Mouse (Mus musculus) subcutaneous adipose tissue, adult 2 months (tissue): ENCODE data around the gene A530032D15Rik. TPM values are rescaled to one million over a fixed set of nuclear protein-coding genes. Genes with fewer than 3 reads are reported as not detected.

Experiments used
- polyA plus RNA-seq: library from polyadenylated mRNA; depleted of rRNA; stranded (reverse); fragments of >200 nt; gene quantifications from 2 replicates; pipeline ENCODE4 v1.2.3, GENCODE M21; 2012; ENCODE audit warnings: low replicate concordance; rRNA removed

Gene A530032D15Rik
- polyA plus RNA-seq: 0.27 and 0.36 TPM in 2 replicates

GRCm38 (mm10) chr1:85109753-85110152, at the start of gene A530032D15Rik:
TSS of gene A530032D15Rik (minus strand) at chr1:85109853.

GRCm38 (mm10) chr1:85099864-85100263, 9.8 kb downstream of the A530032D15Rik start, which contains the start of gene Gm10553:
TSS of gene Gm10553 (plus strand) at chr1:85100164.

Other genes starting within 250 kb of the A530032D15Rik start
- 0.26 and 3.1 TPM in 2 replicates for gene Slc16a14, start 174.7 kb downstream of the A530032D15Rik start, polyA plus RNA-seq
- gene Gm10553, start 9.7 kb downstream of the A530032D15Rik start, polyA plus RNA-seq: not detected in 2 replicates
- gene C130026I21Rik, start 160.7 kb upstream of the A530032D15Rik start, polyA plus RNA-seq: 0.60 and 0.95 TPM in 2 replicates